Mouse (Mus musculus) T-helper 17 cell (primary cell): ENCODE results near the gene Ahnak.
"Not testable (repeated sequence)": the region's sequence is repeated elsewhere in the genome, so short reads cannot be mapped to it uniquely, and the experiment has no call there.

Source experiments
- in situ Hi-C, 2 experiments: fragments of 300-600 bp; cut with MboI, MseI; formaldehyde crosslinking; loops; 1 replicate in 1 of 2; 2 replicates in 1 of 2; pipeline ENCODE4 v1.15.1; 2025; ENCODE audit warnings: high pct_unique_total_duplicates in 2 of 2

Ahnak gene

DNA sequence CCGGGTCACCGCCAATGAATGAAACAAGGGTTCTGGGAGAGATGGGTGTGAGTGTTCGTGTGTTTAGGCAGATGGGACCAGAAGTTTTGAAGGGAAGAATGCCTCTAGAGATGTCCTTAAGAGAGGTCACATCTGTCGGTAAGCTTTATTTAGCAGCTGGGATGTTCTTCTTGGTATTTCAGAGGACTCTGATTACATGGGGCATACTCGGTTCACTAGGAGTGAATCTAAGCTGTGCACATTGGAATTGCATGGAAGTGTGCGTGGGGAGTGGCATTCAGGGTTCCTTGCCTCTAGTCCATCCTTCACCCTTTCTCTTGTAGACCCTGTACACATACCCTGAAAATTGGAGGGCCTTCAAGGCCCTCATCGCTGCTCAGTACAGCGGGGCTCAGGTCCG lies 21.2 kb upstream of the Ahnak start:
- in situ Hi-C loops, result no loop called here

DNA sequence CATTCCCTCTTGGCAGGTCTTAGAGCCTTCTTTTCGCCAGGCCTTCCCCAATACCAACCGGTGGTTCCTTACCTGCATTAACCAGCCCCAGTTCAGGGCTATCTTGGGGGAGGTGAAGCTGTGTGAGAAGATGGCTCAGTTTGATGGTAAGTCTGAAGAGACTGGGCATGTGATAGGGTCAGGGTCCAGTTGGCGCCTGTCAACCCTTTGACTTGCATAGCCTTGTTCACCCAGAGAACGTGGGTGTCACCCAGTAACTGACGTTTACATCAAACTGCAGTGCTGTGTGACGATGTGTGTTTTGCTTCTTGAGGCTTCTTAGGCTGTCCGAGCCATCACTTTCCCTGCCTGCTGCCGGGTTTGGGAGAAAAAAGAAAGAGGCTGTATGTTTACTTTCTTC lies 16.6 kb upstream of the Ahnak start:
- in situ Hi-C loops, result not testable (repeated sequence)

DNA sequence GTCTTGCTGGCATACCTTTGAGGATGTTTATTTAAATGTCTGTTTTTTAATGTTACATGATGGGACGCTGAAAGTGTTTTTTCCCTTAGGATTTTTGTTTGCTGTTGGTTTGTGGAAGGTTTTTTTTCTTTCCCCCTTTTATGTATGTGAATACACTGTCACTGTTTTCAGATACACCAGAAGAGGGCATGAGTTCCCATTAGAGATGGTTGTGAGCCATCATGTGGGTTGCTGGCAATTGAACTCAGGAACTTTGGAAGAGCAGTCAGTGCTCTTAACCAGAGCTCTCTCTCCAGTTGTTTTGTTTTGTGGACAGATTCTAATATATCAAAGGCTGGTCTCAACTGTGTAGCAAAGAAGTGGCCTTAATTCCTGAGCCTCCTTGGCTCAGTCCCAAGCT lies 14.4 kb upstream of the Ahnak start:
- in situ Hi-C loops, result no loop called here

DNA sequence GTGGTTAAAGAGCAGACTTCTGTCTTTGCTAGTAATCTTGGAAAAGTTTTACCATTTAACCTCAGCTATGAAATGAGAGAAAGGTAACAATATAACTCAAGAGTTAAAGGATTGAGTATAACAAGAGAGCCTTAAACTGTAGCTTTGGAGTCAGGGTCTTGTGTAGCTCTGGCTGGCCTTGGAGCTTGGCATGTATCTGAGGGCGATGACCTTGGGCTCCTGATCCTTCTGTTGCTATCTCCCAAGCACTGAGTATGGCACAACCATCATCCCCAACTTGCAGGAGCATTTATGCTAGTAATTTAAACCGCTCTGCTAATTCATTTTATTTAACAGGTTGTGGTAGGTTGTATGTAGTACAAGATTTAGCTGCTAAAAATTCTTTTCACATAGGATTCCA lies 13.6 kb upstream of the Ahnak start:
- in situ Hi-C loops, result no loop called here

DNA sequence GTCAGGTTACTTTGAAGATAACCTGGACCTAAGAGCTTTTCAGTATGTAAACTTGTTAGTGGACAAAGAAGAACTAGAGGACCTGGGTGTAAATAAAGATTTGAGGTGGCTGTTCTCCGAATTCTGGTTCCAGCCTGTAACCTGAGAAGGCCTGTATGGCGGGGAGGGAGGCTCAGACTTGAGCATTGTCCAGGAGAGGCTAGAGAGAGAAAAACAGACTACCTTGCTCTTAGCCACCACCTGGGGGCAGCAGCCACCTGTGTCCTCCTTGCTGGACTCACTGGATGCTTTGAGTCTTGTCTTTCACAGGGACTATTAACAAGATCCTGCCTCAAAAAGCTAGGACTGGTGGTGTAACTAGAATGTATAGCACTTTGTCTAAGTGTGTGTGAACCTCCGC lies 12.5 kb upstream of the Ahnak start:
- in situ Hi-C loops, result no loop called here

DNA sequence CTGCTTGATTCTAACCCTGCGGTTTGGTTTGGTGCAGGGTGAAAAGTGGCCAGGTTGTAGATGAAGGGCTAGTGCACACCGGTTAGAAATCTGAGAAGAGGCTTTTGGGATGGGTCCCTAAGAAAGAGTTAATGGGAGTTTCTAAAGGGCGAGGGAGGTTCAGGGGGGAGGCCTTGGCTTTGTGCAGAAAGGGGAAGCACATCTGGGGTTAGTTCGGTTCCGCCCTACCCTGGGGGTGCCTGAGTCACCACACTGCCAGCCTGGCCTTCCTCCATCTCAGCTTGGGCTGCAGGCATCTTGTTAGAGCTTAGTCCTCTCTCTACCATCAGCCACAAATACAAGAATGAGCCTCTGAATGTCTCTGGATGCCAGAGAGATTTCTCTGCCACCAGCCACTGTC lies 8.3 kb upstream of the Ahnak start:
- in situ Hi-C loops, result loop anchor here in 1 of 2 experiments (10.0 kb wide), 1 partner anchor 1486 kb away; the partner anchor contains the start of gene Atl3

DNA sequence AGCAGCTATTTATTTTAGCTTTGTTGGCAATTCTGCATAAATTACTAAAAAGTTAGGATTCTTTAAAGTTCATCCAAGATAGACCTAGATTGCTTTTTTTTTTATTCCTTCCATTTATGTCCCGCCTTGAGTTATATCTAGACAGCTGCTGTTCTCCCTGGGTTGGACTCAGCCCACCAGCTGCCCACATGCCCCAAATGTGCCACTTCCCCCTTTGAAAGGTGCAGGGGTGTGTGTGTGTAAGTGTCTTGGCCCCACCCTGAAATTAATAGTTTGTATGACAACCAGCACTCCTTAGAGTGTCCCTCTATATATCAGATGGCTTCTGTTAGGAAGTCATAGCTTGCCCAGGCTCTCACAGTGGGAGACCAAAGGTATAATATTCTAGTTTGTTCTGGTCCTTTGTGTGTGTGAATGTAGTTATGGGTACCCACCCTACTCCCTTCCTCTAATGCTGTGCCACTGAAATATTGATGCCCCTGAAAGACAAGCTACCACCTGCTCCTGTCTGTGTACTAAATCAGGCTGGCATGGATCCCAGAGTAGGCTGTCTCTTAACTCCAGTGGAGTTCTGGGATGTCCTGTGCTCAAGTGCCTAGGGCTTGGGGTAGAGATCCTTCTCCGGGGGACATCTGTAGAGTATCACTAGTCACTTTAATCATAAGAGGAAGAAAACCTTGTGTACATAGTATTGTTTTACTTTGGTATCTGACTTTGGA lies 7.5 kb upstream of the Ahnak start:
- in situ Hi-C loops, result loop anchor here in 1 of 2 experiments (10.0 kb wide), 1 partner anchor 1487 kb away; the partner anchor contains the start of gene Atl3

DNA sequence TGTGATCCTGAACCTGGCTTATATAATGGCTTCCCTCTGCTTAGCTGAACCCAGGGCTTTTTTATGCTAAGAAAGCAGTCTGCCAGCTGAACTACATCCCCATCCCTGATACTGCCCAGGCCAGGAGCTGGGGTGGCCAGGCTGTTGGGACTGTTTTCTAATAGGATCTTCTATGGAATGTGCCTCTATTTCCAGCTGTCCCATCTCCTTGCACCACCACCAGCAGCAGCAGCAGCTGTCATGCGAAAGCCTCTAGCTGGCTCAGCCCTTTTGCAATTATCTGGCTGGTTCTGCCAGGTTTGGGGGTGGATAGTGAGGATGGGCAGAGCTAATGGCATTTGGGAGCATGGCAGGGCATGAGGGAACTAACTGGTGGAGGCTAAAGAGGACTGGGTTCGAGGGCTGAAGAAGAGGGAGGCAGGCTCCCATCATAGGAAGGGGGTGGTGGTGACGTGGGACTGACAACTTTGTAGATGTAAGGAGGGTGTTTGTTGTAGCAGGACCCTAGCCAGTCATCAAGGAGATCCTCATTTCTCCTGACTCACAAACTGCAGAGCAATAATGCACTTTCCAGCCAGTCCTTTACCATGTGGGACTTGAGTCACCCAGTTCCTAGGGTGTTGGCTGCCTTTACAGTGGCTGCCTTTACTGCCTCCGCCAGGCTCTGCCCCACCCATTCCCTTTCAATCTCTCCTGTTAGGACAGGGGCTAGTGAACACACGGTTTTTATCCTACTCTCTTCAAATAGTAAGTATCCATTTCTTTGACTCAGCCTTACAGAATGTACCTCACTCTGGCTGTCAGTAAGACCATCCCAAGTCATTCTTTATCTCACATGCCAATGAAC lies 6.6 kb upstream of the Ahnak start:
- in situ Hi-C loops, result loop anchor here in 1 of 2 experiments (10.0 kb wide), 1 partner anchor 1488 kb away; the partner anchor contains the start of gene Atl3

DNA sequence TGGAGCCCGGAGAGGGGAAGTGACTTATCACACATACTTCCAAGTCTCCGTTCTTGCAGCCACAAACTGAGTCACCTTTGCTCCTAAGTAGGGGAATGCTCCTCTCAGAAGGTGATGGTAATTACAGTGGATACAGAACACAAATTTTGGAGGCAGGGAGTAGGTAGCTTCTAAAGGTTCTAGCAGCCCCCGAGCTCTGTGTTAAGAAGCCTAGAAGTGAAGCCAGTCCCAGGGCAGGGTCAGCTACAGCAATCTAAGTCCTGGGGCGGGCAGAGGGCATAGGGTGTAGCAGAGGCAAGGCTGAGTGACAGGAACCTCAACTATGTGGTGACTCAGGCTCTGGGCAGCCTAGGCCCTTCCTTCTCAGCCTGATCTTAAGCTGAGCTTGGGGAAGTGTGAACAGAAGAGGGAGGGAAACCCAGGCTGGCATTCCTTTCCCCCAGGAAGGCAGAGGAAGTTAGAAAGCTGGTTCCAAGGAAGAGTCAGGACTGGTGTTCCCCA lies 5.9 kb upstream of the Ahnak start:
- in situ Hi-C loops, result loop anchor here in 1 of 2 experiments (10.0 kb wide), 1 partner anchor 1488 kb away; the partner anchor contains the start of gene Atl3

DNA sequence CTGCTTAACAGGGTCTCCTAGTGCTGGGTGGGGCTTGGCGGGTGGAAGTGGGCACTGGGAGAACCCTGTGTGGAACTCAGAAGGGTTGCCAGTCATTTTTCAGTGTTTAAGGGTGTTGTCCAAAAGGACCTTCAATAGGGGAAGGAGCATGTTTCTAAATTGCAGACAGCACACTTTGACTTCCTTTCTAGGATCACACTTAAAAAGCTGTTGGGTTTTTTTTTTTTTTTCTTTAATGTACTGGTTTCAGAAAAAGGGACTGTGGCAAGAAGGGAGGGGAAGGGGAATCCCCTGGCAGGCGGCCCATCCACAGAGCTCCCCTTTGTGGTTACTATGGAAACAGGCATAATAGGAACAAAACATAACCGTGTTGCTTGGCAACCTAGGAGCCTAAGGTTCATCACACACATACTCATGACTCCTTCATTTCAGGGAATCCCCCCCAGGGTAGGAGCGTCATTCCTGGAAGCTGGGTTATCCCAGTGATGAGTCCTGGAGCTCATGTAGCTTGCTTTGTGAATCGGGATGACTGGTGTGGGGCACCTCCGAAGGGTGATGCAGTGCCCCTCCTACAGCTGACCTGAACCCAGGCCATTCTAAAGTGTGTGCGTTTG lies 4.7 kb upstream of the Ahnak start:
- in situ Hi-C loops, result loop anchor here in 1 of 2 experiments (10.0 kb wide), 1 partner anchor 1490 kb away; the partner anchor contains the start of gene Atl3

DNA sequence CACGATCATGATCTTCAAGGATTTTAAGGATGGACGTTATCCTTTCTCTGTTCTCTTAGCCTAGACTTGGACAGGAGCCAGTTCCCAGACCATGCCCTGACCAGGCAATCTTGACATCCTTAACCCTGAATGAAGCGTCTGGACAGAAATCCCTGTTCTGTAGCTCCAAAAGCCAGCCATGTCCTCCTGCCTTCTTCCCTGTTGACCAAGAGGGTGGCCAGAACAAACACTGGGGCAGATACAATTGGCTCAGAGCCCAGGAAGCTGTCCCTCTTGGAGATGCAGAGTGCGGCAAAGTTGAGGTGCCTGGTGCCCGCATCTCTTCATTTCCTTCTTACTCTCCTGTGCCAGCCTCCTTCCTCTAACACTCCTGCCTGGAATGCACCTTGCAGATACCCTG lies 3.2 kb upstream of the Ahnak start:
- in situ Hi-C loops, result loop anchor here in 1 of 2 experiments (10.0 kb wide), 1 partner anchor 1491 kb away; the partner anchor contains the start of gene Atl3

DNA sequence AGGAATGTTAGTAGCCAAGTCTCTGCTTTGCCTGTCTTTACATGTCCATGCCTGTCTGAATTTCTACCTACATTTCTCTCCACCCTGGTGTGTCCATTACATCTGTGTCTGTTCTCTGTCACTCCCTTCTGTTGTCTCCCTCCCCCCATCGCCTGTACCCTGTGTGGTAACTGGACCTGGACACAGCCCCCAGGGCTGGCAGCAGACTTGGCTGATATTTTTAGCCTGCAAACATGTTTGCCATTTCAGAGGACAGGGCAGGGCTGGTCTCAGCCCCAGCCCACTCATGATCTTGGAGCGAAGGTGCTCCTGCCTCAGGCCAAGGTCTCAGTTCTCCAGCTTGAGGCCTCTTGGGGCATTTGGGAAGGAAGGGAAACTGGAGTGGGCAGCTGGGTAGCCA lies 1.3 kb upstream of the Ahnak start:
- in situ Hi-C loops, result loop anchor here in 1 of 2 experiments (10.0 kb wide), 1 partner anchor 1493 kb away; the partner anchor contains the start of gene Atl3

DNA sequence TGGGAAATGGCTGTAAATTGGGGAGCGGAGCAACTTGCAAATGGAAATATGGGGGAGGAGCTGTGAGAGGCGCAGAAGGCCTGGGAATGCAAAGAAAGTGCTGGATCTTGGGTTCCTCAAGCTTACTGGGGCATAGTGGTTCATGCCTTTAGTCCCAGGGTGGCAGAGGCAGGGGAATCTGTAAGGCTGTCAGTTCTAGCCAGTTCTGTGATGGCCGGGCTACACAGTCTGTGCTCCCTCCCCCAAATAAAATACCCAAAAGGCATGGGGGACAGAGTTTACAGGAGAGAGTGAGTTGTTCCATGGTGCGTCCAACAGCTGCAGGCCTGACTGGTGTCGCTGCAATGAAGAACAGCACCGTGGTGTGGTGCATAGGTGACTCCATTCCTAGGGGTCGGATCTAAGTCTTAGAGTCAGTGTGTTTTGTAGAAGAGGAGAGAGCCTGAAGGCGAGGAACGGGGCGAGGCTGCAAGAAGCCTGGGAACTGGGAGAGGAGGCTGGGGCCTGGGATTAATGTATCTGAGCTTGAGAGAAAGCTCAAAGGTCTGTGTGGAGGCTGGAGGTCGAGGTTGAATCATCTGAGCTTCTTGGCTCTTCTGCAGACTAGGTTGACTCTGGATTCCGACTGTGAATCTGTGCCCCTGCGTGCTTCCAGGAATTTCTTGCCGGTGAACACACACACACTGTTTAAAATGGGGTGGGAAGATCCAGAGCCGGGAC lies 578 bp upstream of the Ahnak start:
- in situ Hi-C loops, result loop anchor here in 1 of 2 experiments (10.0 kb wide), 1 partner anchor 1494 kb away; the partner anchor contains the start of gene Atl3

DNA sequence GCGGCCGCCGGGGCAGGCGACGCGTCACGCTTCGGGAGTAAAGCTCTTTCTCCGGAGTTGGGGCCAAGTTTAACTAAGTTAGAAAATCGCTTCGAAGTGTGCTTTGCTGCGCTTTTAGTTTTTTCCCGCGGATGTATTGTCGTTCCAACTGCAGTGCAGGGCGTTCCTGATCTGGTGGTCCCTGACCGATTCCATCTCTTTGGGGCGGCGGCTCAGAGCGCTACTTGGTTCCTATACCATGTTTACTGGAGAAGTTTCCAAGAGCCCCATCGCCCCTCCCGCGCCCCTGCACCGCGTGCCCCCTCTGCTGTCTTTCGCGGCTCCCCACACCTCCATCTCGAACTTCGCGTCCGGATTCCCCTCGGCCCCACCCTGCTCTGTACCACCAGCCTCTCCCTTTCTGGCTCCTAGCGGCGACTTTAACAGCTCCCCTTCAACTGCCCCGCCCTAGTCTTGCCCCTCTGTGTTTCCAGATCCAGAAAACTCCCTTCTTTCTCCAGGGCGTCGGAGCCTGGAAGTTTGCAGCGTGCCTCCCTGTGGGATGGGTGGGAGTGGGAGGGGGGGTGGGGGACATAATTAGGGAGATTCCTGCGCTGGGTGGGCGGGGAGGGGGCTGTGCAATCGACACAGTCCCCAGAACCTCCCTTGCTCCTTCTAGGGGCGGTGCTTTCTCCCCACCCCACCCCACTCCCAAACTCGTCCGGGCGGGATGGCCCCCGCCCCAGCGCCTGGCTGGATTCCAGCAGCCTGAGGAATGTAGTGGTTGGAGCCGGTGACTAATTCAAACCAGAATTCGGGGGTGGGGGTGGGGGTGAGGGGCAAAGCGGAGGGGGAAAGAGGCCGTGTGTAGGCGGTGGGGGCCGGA lies 715 bp downstream of the Ahnak start:
- in situ Hi-C loops, result loop anchor here (5.0 to 10.0 kb wide), 2 partner anchors 88 to 1495 kb away; partner anchors contain the start of gene Atl3 (in 1 of the 2)

DNA sequence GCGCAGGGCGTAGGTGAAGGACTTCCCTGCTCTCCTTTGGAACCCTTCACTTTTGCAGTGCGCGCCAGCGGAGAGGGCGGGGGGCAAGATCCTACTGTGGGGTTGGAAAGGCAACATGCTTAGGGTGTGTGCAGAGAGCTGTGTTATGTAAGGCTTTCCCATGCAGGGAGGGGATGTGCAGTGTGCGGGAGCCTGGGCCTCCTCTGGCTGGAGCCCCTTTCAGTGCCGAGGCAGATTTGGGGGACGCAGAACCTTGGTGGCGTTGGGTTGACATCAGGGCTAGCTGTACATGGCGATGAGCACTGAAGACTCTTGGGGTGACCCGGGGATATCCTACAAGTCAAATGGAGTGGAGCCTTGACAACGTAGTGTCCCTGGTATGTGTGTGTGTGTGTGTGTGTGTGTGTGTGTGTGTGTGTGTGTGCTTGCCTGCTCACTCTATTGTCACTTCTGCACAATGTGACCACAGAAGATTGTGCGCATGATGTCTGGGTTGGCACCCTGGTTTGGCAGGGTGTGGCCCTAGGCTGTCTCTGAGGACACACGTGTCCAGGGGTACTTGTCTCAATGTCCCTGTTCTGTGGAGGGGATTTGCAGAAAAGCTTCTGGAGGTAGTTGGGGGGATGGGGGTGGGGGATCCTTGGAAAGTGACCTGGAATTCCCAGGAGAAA lies 1.5 kb downstream of the Ahnak start:
- in situ Hi-C loops, result loop anchor here (5.0 kb wide), 1 partner anchor 87 kb away; no protein-coding TSS in a partner anchor

DNA sequence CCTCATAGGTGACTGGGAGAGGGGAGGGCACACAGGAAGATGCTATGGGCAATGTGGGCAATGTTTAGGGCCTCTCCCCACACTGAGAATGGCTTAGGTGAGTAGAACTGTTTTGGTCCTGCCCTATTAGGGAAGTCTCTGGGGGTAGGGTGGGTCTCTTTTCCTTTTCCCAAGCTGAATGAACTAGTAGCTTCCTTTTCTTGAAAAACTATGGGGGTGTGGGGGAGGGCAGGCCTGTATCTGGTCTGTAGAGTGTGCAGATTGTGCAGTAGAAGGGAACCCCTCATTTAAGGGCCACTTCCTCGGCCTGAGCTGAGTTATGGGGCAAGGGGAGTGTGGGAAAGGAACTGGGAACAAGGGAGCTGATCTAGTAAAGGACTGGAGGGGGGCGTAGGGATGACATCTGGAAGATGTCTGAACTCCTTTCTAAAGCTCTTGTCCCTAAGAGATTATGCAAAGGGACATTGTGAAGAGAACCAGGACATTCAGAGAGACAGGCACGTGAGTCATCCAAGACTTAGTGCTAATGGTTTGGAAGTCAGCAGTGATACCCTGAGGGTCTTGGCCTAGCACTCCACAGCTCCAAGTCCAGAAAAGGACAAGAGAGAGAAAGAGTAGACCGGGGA lies 2.3 kb downstream of the Ahnak start:
- in situ Hi-C loops, result loop anchor here (5.0 kb wide), 1 partner anchor 86 kb away; no protein-coding TSS in a partner anchor

DNA sequence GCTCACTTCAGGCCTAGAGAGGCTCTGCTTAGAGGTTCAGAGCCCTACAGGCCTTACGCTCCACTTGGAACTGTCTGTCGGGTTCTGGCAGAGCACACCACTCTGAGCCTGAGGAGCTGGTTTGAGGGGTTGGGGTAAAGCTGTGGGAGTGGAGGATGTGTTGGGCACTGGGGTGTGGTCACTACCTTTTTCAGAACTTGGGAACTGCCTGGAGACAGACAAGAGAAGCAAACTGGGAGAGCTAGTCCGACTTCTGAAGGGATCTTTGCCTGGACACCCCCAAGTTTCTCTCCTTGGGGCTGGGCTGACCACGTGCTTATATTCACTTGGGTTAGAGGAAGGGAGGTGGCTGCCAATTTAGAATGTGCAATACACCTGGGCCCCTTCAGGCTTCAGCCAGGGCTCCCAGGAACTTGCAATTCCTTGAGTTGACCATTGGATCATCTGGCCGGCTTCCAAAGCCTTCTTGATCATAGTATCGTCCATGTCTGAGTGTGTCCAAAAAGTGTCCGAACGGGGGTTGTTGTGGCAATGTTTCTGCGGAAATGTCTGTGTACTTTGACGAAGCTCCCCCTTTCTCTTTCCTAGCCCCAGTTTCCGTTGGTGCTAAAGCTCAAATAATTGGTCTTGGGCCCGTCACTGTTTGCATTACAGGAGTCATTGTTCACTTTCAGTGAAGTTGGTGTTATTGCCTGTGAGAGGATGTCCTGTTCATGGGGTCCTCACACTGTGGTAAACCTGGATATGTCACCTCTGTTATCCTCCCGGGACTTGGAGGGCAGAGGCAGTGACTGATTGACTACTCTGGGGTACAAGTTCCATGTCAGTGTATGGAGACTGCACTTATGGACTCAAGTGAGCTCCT lies 3.0 kb downstream of the Ahnak start:
- in situ Hi-C loops, result loop anchor here (5.0 kb wide), 1 partner anchor 85 kb away; no protein-coding TSS in a partner anchor
